Comparison of ENCODE assay signal across 17 mouse cellular contexts in genomic region chr1:67079146-67079545, GRCm38 (mm10). TPM values are rescaled to one million over a fixed set of nuclear protein-coding genes. Genes with fewer than 3 reads are reported as not detected.
"Had no signal": no experiment of that assay in that cellular context is flagged by ENCODE, and none has a peak within 500 bp of the region (broad histone marks: within the 10 kb centered on the region; RNA-seq: fewer than 3 reads in every experiment).

No protein-coding gene starts in this region.

- ATAC-seq: midbrain, embryonic 16.5 days had no signal

- DNase-seq: lung, adult 18-20 months; lung, postnatal 10 days; lung, postnatal 4 days; midbrain, embryonic 14.5 days; right cerebral cortex, postnatal 14 days; thymus, adult 18-20 months; thymus, postnatal 14 days; thymus, postnatal 36 days had no signal

- H3K4me3 ChIP-seq: midbrain, embryonic 10.5 days; midbrain, embryonic 12.5 days; myocyte; neural tube, embryonic 13.5 days; neural tube, embryonic 15.5 days had no signal

- H3K36me3 ChIP-seq: midbrain, embryonic 10.5 days; midbrain, embryonic 12.5 days; neural tube, embryonic 13.5 days; neural tube, embryonic 15.5 days had no signal

- H3K4me2 ChIP-seq: lung, embryonic 14.5 days; midbrain, embryonic 12.5 days; neural tube, embryonic 13.5 days; neural tube, embryonic 15.5 days had no signal

- H3K9ac ChIP-seq: lung, embryonic 14.5 days; midbrain, embryonic 12.5 days; neural tube, embryonic 13.5 days; neural tube, embryonic 15.5 days had no signal

- H3K27me3 ChIP-seq: midbrain, embryonic 12.5 days; neural tube, embryonic 13.5 days; neural tube, embryonic 15.5 days had no signal

- H3K9me3 ChIP-seq: midbrain, embryonic 10.5 days; midbrain, embryonic 12.5 days; neural tube, embryonic 13.5 days; neural tube, embryonic 15.5 days had no signal

- H3K4me1 ChIP-seq: midbrain, embryonic 10.5 days; midbrain, embryonic 12.5 days; neural tube, embryonic 13.5 days; neural tube, embryonic 15.5 days had no signal

- H3K27ac ChIP-seq: midbrain, embryonic 10.5 days; midbrain, embryonic 12.5 days; neural tube, embryonic 13.5 days; neural tube, embryonic 15.5 days had no signal

RNA-seq across cellular contexts. Expression of gene Cps1, which starts 43.7 kb away (rescaled TPM):
- total RNA-seq: megakaryocyte, adult 5-6 weeks; megakaryocyte-erythroid progenitor cell, adult 5-6 weeks had no signal
- polyA plus RNA-seq: midbrain, embryonic 10.5 days had no signal
